ENCODE assay signal across 26 mouse cellular contexts in the genomic region with DNA sequence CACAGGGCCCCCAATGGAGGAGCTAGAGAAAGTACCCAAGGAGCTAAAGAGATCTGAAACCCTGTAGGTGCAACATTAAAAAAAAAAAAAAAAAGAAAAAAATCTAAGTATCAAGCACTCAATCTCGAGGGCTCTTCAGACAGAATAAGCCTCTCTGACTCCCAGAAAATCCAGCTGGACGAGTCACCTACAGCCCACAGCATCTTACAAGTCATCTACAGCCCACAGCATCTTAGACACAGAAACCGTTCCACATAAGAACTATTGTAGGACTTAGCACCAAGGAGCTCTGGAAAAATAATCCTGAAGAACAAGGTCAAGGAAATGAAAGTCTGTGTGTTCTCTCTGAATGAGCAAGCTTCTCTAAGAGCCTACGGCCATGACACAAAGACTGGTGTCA. TPM values are rescaled to one million over a fixed set of nuclear protein-coding genes. Genes with fewer than 3 reads are reported as not detected.
"Had no signal": no experiment of that assay in that cellular context is flagged by ENCODE, and none has a peak within 500 bp of the region (broad histone marks: within the 10 kb centered on the region; RNA-seq: fewer than 3 reads in every experiment).

No protein-coding gene starts in this region.

- ATAC-seq: hindbrain, embryonic 16.5 days; inflammation-experienced regulatory T-cells, adult 6 months; intestine, postnatal 0 days had no signal

- H3K27ac ChIP-seq: heart, adult 2 months; heart, embryonic 13.5 days; heart, embryonic 15.5 days; hindbrain, embryonic 10.5 days; hindbrain, embryonic 12.5 days; hindbrain, embryonic 14.5 days; layer of hippocampus, adult 2 months; left cerebral cortex, adult 2 months; limb, embryonic 10.5 days; limb, embryonic 12.5 days had no signal

- H3K27me3 ChIP-seq: heart, embryonic 13.5 days; heart, embryonic 15.5 days; hindbrain, embryonic 12.5 days; limb, embryonic 12.5 days had no signal

- DNase-seq: gastrocnemius, postnatal 14 days; gastrocnemius, postnatal 36 days; heart, adult 11 months; heart, adult 2 months; heart, postnatal 4 days; kidney, adult 18-20 months; kidney, adult 8-10 months; kidney, postnatal 10 days; kidney, postnatal 25 days; kidney, postnatal 4 days; liver had no signal

- H3K9me3 ChIP-seq: heart, embryonic 13.5 days; heart, embryonic 15.5 days; hindbrain, embryonic 10.5 days; hindbrain, embryonic 12.5 days; limb, embryonic 10.5 days; limb, embryonic 12.5 days had no signal

- H3K4me1 ChIP-seq: hindbrain, embryonic 12.5 days; limb, embryonic 10.5 days; limb, embryonic 12.5 days had no signal

- H3K9ac ChIP-seq: heart, embryonic 13.5 days; heart, embryonic 15.5 days; hindbrain, embryonic 12.5 days; hindbrain, embryonic 14.5 days; limb, embryonic 12.5 days had no signal

- H3K4me3 ChIP-seq: heart, adult 2 months; heart, embryonic 13.5 days; heart, embryonic 15.5 days; hindbrain, embryonic 10.5 days; hindbrain, embryonic 12.5 days; layer of hippocampus, adult 2 months; left cerebral cortex, adult 2 months; limb, embryonic 10.5 days; limb, embryonic 12.5 days had no signal

- H3K36me3 ChIP-seq: heart, embryonic 13.5 days; heart, embryonic 15.5 days; hindbrain, embryonic 10.5 days; hindbrain, embryonic 12.5 days; limb, embryonic 10.5 days; limb, embryonic 12.5 days had no signal

- H3K4me2 ChIP-seq: heart, embryonic 11.5 days; heart, embryonic 13.5 days; heart, embryonic 15.5 days; hindbrain, embryonic 12.5 days; hindbrain, embryonic 14.5 days; limb, embryonic 12.5 days; liver, embryonic 11.5 days had no signal

RNA-seq across cellular contexts. Expression of a gene that starts 34.7 kb away (rescaled TPM):
- total RNA-seq: left cerebral cortex, postnatal 14 days had no signal
- polyA plus RNA-seq: heart, embryonic 11.5 days; hindbrain, embryonic 10.5 days; hindbrain, embryonic 12.5 days; inflammation-experienced regulatory T-cells, adult 6 months; intestine, postnatal 0 days; limb, embryonic 10.5 days; liver, embryonic 11.5 days had no signal

RNA-seq across cellular contexts. Expression of a gene that starts 37.1 kb away (rescaled TPM):
- polyA plus RNA-seq: inflammation-experienced regulatory T-cells, adult 6 months had no signal
